Mouse (Mus musculus) gastrocnemius, adult 2 months (tissue): ENCODE results near the gene Schip1. TPM values are rescaled to one million over a fixed set of nuclear protein-coding genes. Genes with fewer than 3 reads are reported as not detected.

ENCODE experiments used
- DNase-seq: peaks from one replicate; pipeline ENCODE4 v3.0.0; 2022
- H3K27ac ChIP-seq: fragments of 200-600 bp; 2 replicates; pipeline ENCODE4 v1.8.1; 2022; ENCODE audit warnings: mild to moderate bottlenecking
- H3K4me3 ChIP-seq: fragments of 200-600 bp; 2 replicates; pipeline ENCODE4 v1.8.1; 2022; ENCODE audit warnings: mild to moderate bottlenecking, moderate library complexity
- CTCF ChIP-seq: fragments of 200-600 bp; IDR thresholded peaks from 2 replicates; pipeline ENCODE4 v1.8.1; 2022; ENCODE audit warnings: antibody characterized with exemption, mild to moderate bottlenecking, moderate library complexity
- intact Hi-C: fragments of 180-260 bp; cut with DNase I; formaldehyde crosslinking; loops from one replicate; pipeline ENCODE4 v1.15.1; 2025
- total RNA-seq, 2 experiments: library from RNA; stranded (reverse); gene quantifications; 2 replicates each; pipeline ENCODE4 v1.2.3; 2021

The Schip1 gene
- total RNA-seq, 2 experiments from 2014 or later = 124 to 144 TPM

GRCm38 (mm10) chr3:68604962-68605361, 540.4 kb downstream of the Schip1 start:
- H3K27ac ChIP-seq = peak overlapping the region; percentile 87
- intact Hi-C loops = loop anchor here (2.0 kb wide), 1 partner anchor 16 kb away; no protein-coding TSS in a partner anchor
- no peak for TF ChIP-seq CTCF
- DNase-seq = no peak
- no peak overlapping the region for H3K4me3 ChIP-seq

- no peak for DNase-seq
- Histone ChIP-seq H3K27ac (no peak overlapping the region), H3K4me3 (no peak overlapping the region)
- intact Hi-C loops = loop anchor here (2.0 kb wide), 1 partner anchor 17 kb away; no protein-coding TSS in a partner anchor
- TF ChIP-seq CTCF = no peak
Measured at GRCm38 (mm10) chr3:68605942-68606603, 541.5 kb downstream of the Schip1 start.

- intact Hi-C loops = no loop called here
- no peak for DNase-seq
- Histone ChIP-seq H3K4me3 (no peak overlapping the region), H3K27ac (peak overlapping the region; percentile 24; the same call in 1 of the 2 replicates)
- TF ChIP-seq CTCF = no peak
Measured at GRCm38 (mm10) chr3:68606730-68607129, 542.1 kb downstream of the Schip1 start.

- H3K4me3 ChIP-seq = no peak overlapping the region
- no peak for DNase-seq
- no peak for TF ChIP-seq CTCF
- H3K27ac ChIP-seq = peak overlapping the region; percentile 20; the same call in 1 of the 2 replicates
- intact Hi-C loops = no loop called here
Measured at GRCm38 (mm10) chr3:68607336-68607735, 542.7 kb downstream of the Schip1 start.

- peak; percentile 68 for DNase-seq
- TF ChIP-seq CTCF = no peak
- intact Hi-C loops = no loop called here
- Histone ChIP-seq H3K4me3 (peak overlapping the region; percentile 47), H3K27ac (peak overlapping the region; percentile 78)
Measured at GRCm38 (mm10) chr3:68608848-68609497, 544.4 kb downstream of the Schip1 start.

- DNase-seq = peak; percentile 74
- intact Hi-C loops = loop anchor here (5.0 kb wide), 1 partner anchor 33 kb away; no protein-coding TSS in a partner anchor
- no peak for TF ChIP-seq CTCF
- H3K4me3 ChIP-seq = peak overlapping the region; percentile 47
- H3K27ac ChIP-seq = peak overlapping the region; percentile 78
Measured at GRCm38 (mm10) chr3:68610011-68610410, 545.4 kb downstream of the Schip1 start.

GRCm38 (mm10) chr3:68610598-68611261, 546.1 kb downstream of the Schip1 start:
- DNase-seq = no peak
- TF ChIP-seq CTCF = no peak
- H3K27ac ChIP-seq = peak overlapping the region; percentile 78
- peak overlapping the region; percentile 23 for H3K4me3 ChIP-seq
- intact Hi-C loops = loop anchor here (5.0 kb wide), 1 partner anchor 33 kb away; no protein-coding TSS in a partner anchor

- DNase-seq = no peak
- H3K4me3 ChIP-seq = no peak overlapping the region
- peak; percentile 65 for TF ChIP-seq CTCF
- peak overlapping the region; percentile 67 for H3K27ac ChIP-seq
- intact Hi-C loops = loop anchor here (1.0 to 5.0 kb wide), 3 partner anchors 77 to 98 kb away; partner anchors contain the start of gene Il12a
Measured at GRCm38 (mm10) chr3:68615042-68615810, 550.6 kb downstream of the Schip1 start.

- intact Hi-C loops = loop anchor here (5.0 kb wide), 1 partner anchor 76 kb away; the partner anchor contains the start of gene Il12a
Measured at GRCm38 (mm10) chr3:68616363-68616762, 551.8 kb downstream of the Schip1 start.

GRCm38 (mm10) chr3:68617708-68618107, 553.1 kb downstream of the Schip1 start:
- H3K27ac ChIP-seq = 0 out of 2 replicates have a peak overlapping the region, but pooled peaks have one; percentile 40
- no peak for TF ChIP-seq CTCF
- intact Hi-C loops = loop anchor here (5.0 kb wide), 1 partner anchor 75 kb away; the partner anchor contains the start of gene Il12a
- no peak for DNase-seq
- H3K4me3 ChIP-seq = no peak overlapping the region

More at GRCm38 (mm10) chr3:68616363-68616762, 551.8 kb downstream of the Schip1 start:
- no peak overlapping the region for H3K27ac ChIP-seq
- no peak overlapping the region for H3K4me3 ChIP-seq
- no peak for TF ChIP-seq CTCF
- no peak for DNase-seq

- no peak overlapping the region for H3K27ac ChIP-seq
- TF ChIP-seq CTCF = no peak
- no peak for DNase-seq
- intact Hi-C loops = loop anchor here (5.0 kb wide), 1 partner anchor 73 kb away; the partner anchor contains the start of gene Il12a
- no peak overlapping the region for H3K4me3 ChIP-seq
Measured at GRCm38 (mm10) chr3:68619097-68619496, 554.5 kb downstream of the Schip1 start.

- intact Hi-C loops = no loop called here
- Histone ChIP-seq H3K4me3 (no peak overlapping the region), H3K27ac (no peak overlapping the region)
Measured at GRCm38 (mm10) chr3:68621971-68622370, 557.4 kb downstream of the Schip1 start.

More at GRCm38 (mm10) chr3:68621971-68622370, 557.4 kb downstream of the Schip1 start:
- no peak for DNase-seq
- TF ChIP-seq CTCF = no peak
